Mouse (Mus musculus) C2C12 (cell line): ENCODE results near the gene Flnb.

Source experiments
- CTCF ChIP-seq: IDR thresholded peaks from one replicate; pipeline ENCODE4 v1.5.1; 2011; ENCODE audit not compliant: control insufficient read depth, insufficient read depth, insufficient read length
- FOSL1 ChIP-seq: IDR thresholded peaks from one replicate; pipeline ENCODE4 v1.8.0; 2011; ENCODE audit warnings: mild to moderate bottlenecking, low read length; ENCODE audit not compliant: poor library complexity, insufficient read depth, severe bottlenecking
- MYOG ChIP-seq: IDR thresholded peaks from one replicate; pipeline ENCODE4 v1.6.1; 2011; ENCODE audit not compliant: control insufficient read depth, insufficient read length; ENCODE audit errors: extremely low read depth
- USF1 ChIP-seq: IDR thresholded peaks from one replicate; pipeline ENCODE4 v1.6.1; 2011; ENCODE audit warnings: low read depth, mild to moderate bottlenecking, control low read depth, moderate library complexity

GRCm38 (mm10) chr14:7877957-7878356, 60.2 kb downstream of the Flnb start:
- no peak for TF ChIP-seq CTCF
- TF ChIP-seq FOSL1, result no peak
- no peak for TF ChIP-seq MYOG
- no peak for TF ChIP-seq USF1
